Mouse (Mus musculus): ENCODE measurements around the gene Erc1.
"Not testable (repeated sequence)": the region's sequence is repeated elsewhere in the genome, so short reads cannot be mapped to it uniquely, and the experiment has no call there.

Erc1 gene

DNA sequence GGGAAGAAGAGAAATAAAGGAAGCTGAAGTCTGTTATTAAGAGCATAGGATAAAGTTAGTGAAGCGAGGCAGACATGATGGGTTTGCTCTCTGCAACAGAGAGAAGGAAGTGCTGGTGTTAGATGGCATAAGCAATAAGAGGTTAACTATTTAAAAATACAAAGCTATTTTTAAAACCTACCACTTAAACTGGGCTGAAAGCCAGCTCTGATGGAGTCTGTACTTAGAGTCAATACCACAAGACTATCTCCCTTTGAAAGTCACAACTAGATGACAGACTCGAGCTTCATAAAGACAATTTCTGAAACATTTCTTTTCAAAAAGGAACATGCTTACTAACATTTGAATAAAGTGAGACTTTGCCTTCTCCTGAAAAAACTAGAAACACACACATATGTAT is 134.0 kb downstream of the Erc1 start:
- in situ Hi-C loops (cut with MboI; ENCODE audit: unreplicated experiment in 2 of 2), result loop anchor here (5.0 to 10.0 kb wide), 3 partner anchors 191 to 227 kb away; partner anchors contain the start of gene Rad52 (in 1 of the 2)

- in situ Hi-C loops (cut with MboI; ENCODE audit: unreplicated experiment in 2 of 2), result loop anchor here (5.0 to 10.0 kb wide), 3 partner anchors 192 to 225 kb away; partner anchors contain the start of gene Rad52 (in 1 of the 2)
Observed at GRCm38 (mm10) chr6:119712486-119712885, 135.5 kb downstream of the Erc1 start.

- in situ Hi-C loops (cut with MboI; ENCODE audit: unreplicated experiment in 2 of 2), result loop anchor here (5.0 to 10.0 kb wide), 3 partner anchors 193 to 224 kb away; partner anchors contain the start of gene Rad52 (in 1 of the 2)
Observed at GRCm38 (mm10) chr6:119711649-119712305, 136.2 kb downstream of the Erc1 start.

DNA sequence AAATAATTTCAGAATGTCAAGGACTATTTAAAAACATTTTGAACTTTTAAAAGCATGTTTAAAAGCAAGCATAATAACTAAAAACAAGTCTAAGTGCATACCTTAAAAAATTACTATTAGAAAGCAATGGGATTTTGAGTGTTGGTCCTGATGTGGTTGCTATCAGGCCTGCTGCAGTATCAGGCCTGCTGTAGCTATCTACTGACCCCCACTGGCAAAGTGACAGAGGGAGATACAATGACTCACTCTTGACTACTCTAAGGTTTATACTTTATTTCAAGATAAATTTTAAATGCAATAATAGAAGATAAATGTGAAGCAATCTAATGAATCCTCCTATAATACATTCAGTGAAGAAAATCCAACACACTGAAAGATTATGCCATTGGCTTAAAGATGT is 138.4 kb downstream of the Erc1 start:
- in situ Hi-C loops (cut with MboI; ENCODE audit: unreplicated experiment in 2 of 2), result no loop called here

- in situ Hi-C loops (cut with MboI; ENCODE audit: unreplicated experiment in 2 of 2), result no loop called here
Observed at GRCm38 (mm10) chr6:119707911-119708310, 140.1 kb downstream of the Erc1 start.

DNA sequence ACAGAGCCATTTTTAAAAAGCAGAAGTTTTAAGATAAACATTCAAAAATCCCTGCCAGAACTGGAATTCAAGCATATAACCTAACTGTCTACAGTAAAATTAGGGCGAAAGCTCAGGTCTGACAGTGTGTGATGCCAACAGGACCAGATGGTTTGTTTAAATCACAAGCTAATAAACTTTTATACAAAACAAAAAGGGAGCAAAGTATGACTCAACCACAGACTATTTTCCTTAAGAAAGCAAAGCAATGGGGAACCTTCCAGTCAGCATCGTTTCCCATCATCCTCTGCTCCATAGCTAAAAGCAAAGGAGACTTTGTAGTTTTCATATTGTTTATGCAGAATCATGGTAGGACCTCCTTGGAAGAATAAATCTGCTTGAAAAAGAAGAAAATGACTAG is 143.1 kb downstream of the Erc1 start:
- in situ Hi-C loops (cut with MboI; ENCODE audit: unreplicated experiment in 2 of 2), result no loop called here

GRCm38 (mm10) chr6:119692754-119693153 is 155.2 kb downstream of the Erc1 start:
- in situ Hi-C loops (cut with MboI; ENCODE audit: unreplicated experiment in 2 of 2), result no loop called here

DNA sequence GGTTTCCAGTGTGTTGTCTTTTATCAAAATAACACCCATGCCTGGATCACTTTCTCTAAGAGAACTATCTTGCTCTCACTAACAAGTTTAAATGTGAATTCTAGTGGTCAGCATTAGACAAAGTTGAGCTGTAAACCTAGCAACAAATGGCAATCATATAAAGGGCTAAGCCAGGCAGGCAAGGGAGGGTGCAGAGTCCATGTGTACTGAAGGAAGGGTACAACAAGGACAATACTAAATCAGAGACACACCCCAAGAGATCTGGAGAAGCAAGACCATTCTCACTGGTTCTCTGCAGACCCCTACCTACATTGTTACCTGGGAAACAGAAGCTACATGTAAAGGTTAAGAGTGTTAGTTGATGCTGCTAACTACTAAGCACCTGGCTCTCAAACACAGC is 161.5 kb downstream of the Erc1 start:
- in situ Hi-C loops (cut with MboI; ENCODE audit: unreplicated experiment in 2 of 2), result no loop called here

DNA sequence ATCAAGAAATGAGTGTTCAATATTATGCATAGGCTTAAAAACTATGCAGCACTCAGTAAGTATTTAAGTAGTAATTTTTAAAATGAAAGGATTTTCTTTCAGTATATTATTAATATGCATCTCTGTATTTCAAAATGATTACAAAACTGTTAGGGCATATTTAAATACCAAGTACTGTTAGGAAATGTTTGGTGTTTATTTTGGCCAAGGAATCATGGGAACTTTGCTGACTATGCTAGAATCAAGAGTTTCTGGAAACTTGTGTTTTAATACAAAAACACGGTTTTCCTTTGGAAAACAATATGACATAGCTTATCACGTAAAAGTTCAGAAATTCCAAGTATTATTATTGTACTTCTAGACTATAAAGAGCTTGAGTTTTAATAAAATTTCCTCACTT is 167.2 kb downstream of the Erc1 start:
- in situ Hi-C loops (cut with MboI; ENCODE audit: unreplicated experiment in 2 of 2), result no loop called here

GRCm38 (mm10) chr6:119674811-119675209 is 173.2 kb downstream of the Erc1 start:
- in situ Hi-C loops (cut with MboI; ENCODE audit: unreplicated experiment in 2 of 2), result no loop called here

- in situ Hi-C loops (cut with MboI; ENCODE audit: unreplicated experiment in 2 of 2), result no loop called here
Observed at GRCm38 (mm10) chr6:119674201-119674810, 173.7 kb downstream of the Erc1 start.

DNA sequence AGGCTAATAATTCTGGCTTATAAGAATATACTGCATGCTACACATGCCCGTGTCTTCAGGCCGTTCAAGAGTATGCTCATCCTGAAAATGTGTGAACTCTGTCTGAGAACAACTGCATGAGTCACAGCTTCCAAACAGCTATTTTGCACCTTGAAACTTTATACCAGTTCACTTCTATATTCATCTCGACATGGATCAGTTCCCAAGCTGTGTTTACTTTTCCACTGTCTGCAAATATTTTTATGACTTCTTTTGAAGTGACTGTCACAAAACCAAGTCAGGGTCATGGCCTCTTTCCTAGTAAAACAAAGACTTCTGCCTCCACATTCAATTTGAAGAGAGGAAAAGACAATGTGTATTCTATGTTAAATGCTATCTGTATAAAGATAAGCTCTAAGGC is 178.2 kb downstream of the Erc1 start:
- in situ Hi-C loops (cut with MboI; ENCODE audit: unreplicated experiment in 2 of 2), result no loop called here

DNA sequence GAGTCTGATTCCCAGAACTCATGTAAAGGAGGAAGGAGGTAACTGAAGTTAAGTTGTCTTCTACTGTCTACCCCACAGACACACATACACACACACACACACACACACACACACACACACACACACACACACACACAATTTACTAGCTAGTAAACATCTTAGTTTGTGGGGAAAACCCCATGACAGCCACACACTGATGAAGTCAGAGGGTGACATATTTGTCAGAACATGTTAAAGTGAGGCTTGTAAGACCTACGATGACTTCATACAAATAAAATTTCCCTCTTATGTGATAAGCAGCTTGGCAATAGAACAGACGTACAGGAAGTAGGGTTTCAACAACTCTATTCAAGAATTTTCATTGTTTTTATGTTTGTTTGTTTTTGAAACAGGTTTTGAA is 185.0 kb downstream of the Erc1 start:
- in situ Hi-C loops (cut with MboI; ENCODE audit: unreplicated experiment in 2 of 2), result no loop called here

- in situ Hi-C loops (cut with MboI; ENCODE audit: unreplicated experiment in 2 of 2), result no loop called here
Observed at GRCm38 (mm10) chr6:119661081-119661493, 186.9 kb downstream of the Erc1 start.

DNA sequence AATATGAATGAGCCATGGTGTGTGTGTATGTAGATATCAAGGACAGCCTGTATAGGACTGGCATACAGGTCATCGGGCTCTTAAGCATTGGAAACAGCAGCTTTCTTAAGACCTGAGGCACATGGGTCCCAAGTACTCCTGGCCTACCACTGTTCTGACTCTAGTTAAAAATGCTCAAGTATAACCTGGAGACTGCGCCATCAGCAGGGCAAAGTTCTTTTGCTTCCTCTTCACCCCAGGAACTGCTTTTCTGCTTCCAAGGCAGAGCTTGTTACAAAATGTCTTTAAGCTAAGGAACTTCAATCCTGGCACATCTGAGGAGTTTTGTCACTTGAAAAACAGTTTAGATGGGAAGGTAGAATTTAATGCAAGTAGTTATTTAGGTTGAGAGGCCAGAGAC is 189.5 kb downstream of the Erc1 start:
- in situ Hi-C loops (cut with MboI; ENCODE audit: unreplicated experiment in 2 of 2), result no loop called here

- in situ Hi-C loops (cut with MboI; ENCODE audit: unreplicated experiment in 2 of 2), result no loop called here
Observed at GRCm38 (mm10) chr6:119657418-119658178, 190.4 kb downstream of the Erc1 start.

DNA sequence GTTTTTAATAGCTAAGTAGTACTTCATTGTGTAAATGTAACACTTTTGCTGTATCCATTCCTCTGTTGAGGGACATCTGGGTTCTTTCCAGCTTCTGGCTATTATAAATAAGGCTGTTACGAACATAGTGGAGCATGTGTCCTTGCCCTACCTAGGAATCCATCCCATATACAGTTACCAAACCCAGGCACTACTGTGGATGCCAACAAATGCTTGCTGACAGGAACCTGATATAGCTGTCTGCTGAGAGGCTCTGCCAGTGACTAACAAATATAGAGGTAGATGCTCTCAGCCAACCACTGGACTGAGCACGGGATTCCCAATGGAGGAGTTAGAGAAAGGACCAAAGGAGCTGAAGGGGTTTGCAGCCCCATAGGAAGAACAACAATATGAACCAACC is 193.2 kb downstream of the Erc1 start:
- in situ Hi-C loops (cut with MboI; ENCODE audit: unreplicated experiment in 2 of 2), result not testable (repeated sequence)

DNA sequence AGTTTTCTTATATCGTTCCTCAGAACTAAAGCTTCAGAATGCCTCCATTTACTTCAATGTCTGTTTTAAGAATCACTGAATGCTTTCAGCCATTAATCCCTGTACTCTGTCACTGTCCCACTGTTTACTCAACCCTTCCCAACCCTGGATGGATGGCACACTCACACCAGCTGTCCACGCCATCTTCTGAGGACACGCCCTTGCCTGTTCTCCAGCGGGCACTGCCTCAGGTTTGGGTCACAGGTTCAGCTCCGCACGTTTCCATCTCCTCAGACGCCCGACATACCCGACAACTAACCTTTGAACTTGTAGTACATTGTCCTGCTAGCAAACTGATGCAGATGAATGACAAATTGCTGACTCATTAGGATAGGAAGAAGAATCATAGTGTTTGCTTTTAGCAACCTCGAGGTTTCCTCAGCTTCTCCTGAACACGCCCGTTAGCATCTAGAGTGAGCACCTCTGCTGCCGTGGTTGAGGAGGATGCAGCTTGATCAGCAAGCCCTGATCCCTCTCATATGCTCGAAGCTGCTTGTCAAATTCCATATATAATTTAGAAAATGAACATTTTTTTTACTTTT is 204.0 kb downstream of the Erc1 start:
- in situ Hi-C loops (cut with MboI; ENCODE audit: unreplicated experiment in 2 of 2), result no loop called here

- in situ Hi-C loops (cut with MboI; ENCODE audit: unreplicated experiment in 2 of 2), result no loop called here
Observed at GRCm38 (mm10) chr6:119643178-119643728, 204.7 kb downstream of the Erc1 start.

GRCm38 (mm10) chr6:119642718-119643117 is 205.2 kb downstream of the Erc1 start:
- in situ Hi-C loops (cut with MboI; ENCODE audit: unreplicated experiment in 2 of 2), result no loop called here

- in situ Hi-C loops (cut with MboI; ENCODE audit: unreplicated experiment in 2 of 2), result no loop called here
Observed at GRCm38 (mm10) chr6:119635629-119636028, 212.3 kb downstream of the Erc1 start.
